Mouse (Mus musculus) small intestine, adult 2 months (tissue): Measurements from ENCODE around the gene Tpcn2. TPM values are rescaled to one million over a fixed set of nuclear protein-coding genes. Genes with fewer than 3 reads are reported as not detected.

ENCODE experiments used
- H3K27ac ChIP-seq: fragments of 200-500 bp; 2 replicates; pipeline ENCODE4 v1.5.1; 2012; ENCODE audit warnings: low read depth, low read length, control low read depth, inconsistent platforms; ENCODE audit not compliant: insufficient read depth
- H3K27me3 ChIP-seq: fragments of 200-500 bp; 2 replicates; pipeline ENCODE4 v1.6.1; 2012; ENCODE audit warnings: mild to moderate bottlenecking, moderate library complexity, low read length, inconsistent platforms; ENCODE audit not compliant: control insufficient read depth, insufficient read depth
- H3K36me3 ChIP-seq: fragments of 200-500 bp; 2 replicates; pipeline ENCODE4 v1.6.1; 2012; ENCODE audit warnings: mild to moderate bottlenecking, low read length, control low read depth, inconsistent platforms; ENCODE audit not compliant: control insufficient read depth, insufficient read depth
- H3K4me1 ChIP-seq: fragments of 200-500 bp; 2 replicates; pipeline ENCODE4 v1.6.1; 2012; ENCODE audit warnings: low read length, inconsistent platforms, mixed read lengths; ENCODE audit not compliant: control insufficient read depth, insufficient read depth, insufficient read length
- H3K4me3 ChIP-seq: fragments of 200-500 bp; 2 replicates; pipeline ENCODE4 v1.5.1; 2012; ENCODE audit warnings: low read depth, mild to moderate bottlenecking, control low read depth, inconsistent platforms, low read length, moderate library complexity
- CTCF ChIP-seq: fragments of 200-500 bp; IDR thresholded peaks from 2 replicates; pipeline ENCODE4 v1.5.1; 2012; ENCODE audit warnings: low read depth, mild to moderate bottlenecking, control low read depth, inconsistent platforms, low read length, moderate library complexity, mixed read lengths; ENCODE audit not compliant: insufficient replicate concordance, insufficient read length; ENCODE audit errors: extremely low read depth
- POLR2A ChIP-seq: fragments of 200-500 bp; IDR thresholded peaks from 2 replicates; pipeline ENCODE4 v1.6.1; 2012; ENCODE audit warnings: low read depth, mild to moderate bottlenecking, control low read depth, inconsistent platforms, low read length, moderate library complexity
- WGBS: fragments of 180-500 bp; shearing (Covaris S2); methylation state at CpG from one replicate; pipeline ENCODE4 v1.1.7; 2018; 5-methylcytosine and 5-hydroxymethylcytosine counted together
- polyA plus RNA-seq: library from polyadenylated mRNA; depleted of rRNA; stranded (reverse); fragments of >200 nt; gene quantifications from 2 replicates; pipeline ENCODE4 v1.2.3, GENCODE M21; 2012; rRNA removed

Gene Tpcn2
- 8.5 and 10.8 TPM in 2 replicates for polyA plus RNA-seq

DNA sequence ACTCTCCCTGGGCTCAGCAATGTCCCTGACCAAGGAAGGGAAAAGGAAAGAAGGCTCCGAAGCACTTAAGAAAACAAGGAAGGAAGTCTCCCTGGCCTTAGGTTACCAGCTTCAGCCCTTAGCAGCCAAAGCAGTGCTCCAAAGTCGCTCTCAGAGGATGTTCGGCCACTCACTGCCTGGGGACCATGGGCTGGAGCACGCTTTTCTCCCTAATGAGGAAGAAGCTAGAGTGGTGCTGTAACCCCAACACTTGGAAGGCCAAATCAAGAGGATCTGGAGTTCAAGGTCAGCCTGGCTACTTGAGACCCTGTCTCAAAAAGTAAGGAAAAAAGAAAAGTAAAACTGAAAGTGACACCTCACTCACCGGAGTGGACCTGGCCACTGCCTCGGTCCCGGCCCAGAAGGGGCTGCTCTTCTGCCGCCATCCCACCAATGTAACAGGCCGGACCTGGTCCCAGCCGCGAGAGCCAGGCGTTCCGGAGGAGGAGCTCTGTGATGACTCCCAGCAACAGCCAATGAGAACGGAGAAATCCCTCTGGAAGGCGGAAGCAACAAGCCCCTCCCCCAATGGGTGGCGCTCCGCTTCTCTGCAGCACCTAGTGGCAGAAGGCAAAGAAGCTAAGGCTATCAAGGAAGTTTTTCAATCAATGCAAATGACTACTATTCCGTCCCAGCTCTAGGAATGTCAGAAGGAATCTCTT, at the start of gene Tpcn2:
Gene Tpcn2 (minus strand): TSS at position 525 of the 701 bp plus-strand sequence.
- Histone ChIP-seq H3K27me3 (no peaks in the 10 kb centered on the region), H3K36me3 (peaks cover 8% of the 10 kb centered on the region), H3K27ac (peak within 1 kb of the TSS; percentile 50), H3K4me1 (peaks cover 19% of the 10 kb centered on the region), H3K4me3 (peak within 1 kb of the TSS; percentile 74)
- TF ChIP-seq POLR2A (peak; percentile 68), CTCF (peak; percentile 61; the same call in 1 of the 2 replicates)
- WGBS: 1% methylated on average over 18 of the region's 18 CpGs

DNA sequence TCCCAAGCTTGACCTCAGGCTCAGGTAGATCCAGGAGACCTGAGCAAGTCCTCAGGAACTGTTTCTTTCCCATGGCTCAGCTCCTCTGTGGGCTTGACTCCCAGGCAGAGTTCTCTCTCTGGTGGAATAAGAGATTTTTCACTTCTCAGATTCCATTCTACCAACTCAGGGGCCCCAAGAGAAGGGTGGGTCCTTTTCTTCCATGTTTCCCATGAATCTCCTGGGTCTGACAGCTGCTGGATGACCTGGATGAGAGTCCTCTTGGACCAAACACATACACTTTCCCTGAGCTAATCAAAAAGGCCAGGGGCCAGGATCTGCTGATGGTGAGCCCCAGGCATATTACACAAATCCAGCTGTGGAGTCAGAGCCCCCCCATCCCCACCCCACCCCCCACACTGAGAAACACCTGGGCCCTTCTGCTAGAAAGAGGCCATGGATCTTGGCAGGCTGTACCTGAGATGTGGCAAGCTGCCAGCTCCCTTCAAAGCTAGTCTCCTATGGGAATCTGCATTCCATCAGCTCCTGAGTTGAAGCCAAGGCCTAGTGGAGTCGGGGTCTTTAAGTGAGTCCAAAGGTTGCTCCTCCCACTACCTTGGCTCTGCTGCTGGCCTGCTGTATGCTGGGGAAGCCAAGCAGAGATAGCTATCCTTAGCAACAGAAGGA, 48.7 kb upstream of the Tpcn2 start:
- WGBS: 10% methylated on average over 1 of the region's 1 CpGs
- TF ChIP-seq CTCF (no peak), POLR2A (no peak)
- Histone ChIP-seq H3K4me1 (no peaks in the 10 kb centered on the region), H3K27ac (no peak overlapping the region), H3K4me3 (no peak overlapping the region), H3K27me3 (no peaks in the 10 kb centered on the region), H3K36me3 (no peaks in the 10 kb centered on the region)

DNA sequence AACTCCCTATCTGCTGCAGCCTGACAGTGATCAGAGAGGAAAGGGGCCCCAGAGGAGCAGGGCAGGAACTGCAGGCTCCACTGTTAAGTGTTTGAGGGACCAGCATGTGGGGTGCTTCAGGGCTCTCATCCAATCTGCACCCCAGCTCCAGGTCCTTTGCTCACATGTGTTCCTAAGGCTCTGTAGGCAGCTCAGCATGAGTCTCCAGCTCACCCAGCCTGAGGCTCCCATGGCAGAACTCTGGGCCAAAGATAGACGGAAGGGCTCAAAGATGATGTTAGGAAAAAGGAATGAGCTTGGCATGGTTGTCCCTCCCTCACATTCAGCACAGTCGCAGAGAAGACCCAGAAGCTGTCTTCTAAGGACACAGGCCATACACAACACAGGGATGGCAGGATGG, 46.8 kb upstream of the Tpcn2 start:
- TF ChIP-seq POLR2A: no peak
- no peak for TF ChIP-seq CTCF
- no peaks in the 10 kb centered on the region for H3K4me1 ChIP-seq

DNA sequence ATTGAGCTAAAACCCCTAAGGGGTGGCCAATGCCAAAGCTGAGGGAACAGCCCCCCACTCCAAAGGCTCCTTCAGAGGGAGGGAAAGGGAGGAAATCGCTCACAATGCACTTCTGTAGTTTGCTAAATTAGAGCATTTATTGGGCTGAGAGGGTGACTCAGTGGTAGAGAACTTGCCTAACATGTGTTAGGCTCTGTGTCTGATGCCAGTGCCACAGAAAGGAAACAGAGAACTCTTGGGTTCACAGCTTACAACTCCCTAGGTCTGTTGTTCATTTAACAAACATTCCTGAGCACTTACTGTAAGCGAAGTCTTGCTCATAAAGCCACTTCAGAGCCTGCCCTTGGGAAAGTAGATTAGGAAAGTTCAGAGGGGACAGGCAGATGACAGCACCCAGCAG, 46.2 kb upstream of the Tpcn2 start:
- H3K4me1 ChIP-seq: no peaks in the 10 kb centered on the region
- H3K36me3 ChIP-seq: no peaks in the 10 kb centered on the region
- H3K27me3 ChIP-seq: no peaks in the 10 kb centered on the region
- TF ChIP-seq CTCF (no peak), POLR2A (no peak)
- H3K27ac ChIP-seq: no peak overlapping the region
- 66% methylated on average over 2 of the region's 2 CpGs for WGBS
- no peak overlapping the region for H3K4me3 ChIP-seq

More for the DNA sequence above, 46.8 kb upstream of the Tpcn2 start:
- H3K27ac ChIP-seq: no peak overlapping the region
- H3K4me3 ChIP-seq: no peak overlapping the region
- no peaks in the 10 kb centered on the region for H3K27me3 ChIP-seq
- WGBS: 82% methylated on average over 2 of the region's 2 CpGs
- no peaks in the 10 kb centered on the region for H3K36me3 ChIP-seq

DNA sequence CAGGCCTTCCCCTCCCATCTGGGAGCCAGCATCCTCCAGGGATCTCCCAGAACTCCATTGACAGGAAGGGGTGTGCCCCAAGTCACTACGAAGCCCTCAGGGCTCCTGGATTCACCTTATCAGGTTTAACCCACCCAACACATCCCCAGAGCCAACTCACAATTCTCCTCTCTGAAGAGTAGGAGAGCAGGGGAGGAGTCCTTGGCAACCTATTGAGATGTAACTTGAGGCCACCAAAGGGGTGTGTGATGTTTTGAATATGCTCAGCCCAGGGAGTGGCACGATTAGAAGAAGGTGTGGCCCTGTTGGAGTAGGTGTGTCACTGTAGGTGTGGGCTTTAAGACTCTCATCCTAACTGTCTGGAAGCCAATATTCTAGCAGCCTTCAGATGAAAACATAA, 41.9 kb upstream of the Tpcn2 start:
- no peaks in the 10 kb centered on the region for H3K36me3 ChIP-seq
- no peaks in the 10 kb centered on the region for H3K4me1 ChIP-seq
- H3K27me3 ChIP-seq: no peaks in the 10 kb centered on the region
- 21% methylated on average over 2 of the region's 2 CpGs for WGBS
- no peak for TF ChIP-seq POLR2A
- TF ChIP-seq CTCF: no peak
- H3K27ac ChIP-seq: no peak overlapping the region
- no peak overlapping the region for H3K4me3 ChIP-seq

DNA sequence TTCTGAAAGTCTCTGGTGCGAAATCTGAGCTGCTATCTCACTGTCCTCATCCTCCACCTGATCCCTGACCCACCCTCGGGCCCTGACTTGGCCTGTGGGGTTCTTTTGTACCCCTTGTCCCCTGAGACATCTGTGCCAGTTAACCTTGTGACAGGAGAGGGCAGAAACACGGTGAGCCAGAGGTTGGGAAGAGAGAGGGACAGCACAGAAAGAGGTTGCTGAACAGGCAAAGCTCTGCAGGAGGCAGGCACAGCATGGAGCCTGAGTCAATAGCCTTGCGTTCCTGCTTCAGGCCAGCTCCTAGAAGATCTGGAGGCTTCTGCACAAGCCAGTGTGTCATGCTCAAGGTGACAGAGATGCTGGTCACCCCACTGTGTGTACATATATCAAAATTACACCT, 39.8 kb upstream of the Tpcn2 start:
- no peaks in the 10 kb centered on the region for H3K4me1 ChIP-seq
- H3K36me3 ChIP-seq: no peaks in the 10 kb centered on the region
- WGBS: 52% methylated on average over 4 of the region's 4 CpGs
- no peak overlapping the region for H3K4me3 ChIP-seq
- no peak overlapping the region for H3K27ac ChIP-seq
- no peak for TF ChIP-seq POLR2A
- no peak for TF ChIP-seq CTCF
- no peaks in the 10 kb centered on the region for H3K27me3 ChIP-seq

- no peak for TF ChIP-seq CTCF
- no peak for TF ChIP-seq POLR2A
- Histone ChIP-seq H3K27me3 (no peaks in the 10 kb centered on the region), H3K4me1 (no peaks in the 10 kb centered on the region), H3K27ac (no peak overlapping the region), H3K4me3 (no peak overlapping the region), H3K36me3 (no peaks in the 10 kb centered on the region)
- WGBS: 60% methylated on average over 3 of the region's 3 CpGs
Measured at GRCm38 (mm10) chr7:145319481-145319880, 35.7 kb upstream of the Tpcn2 start.
